Mouse (Mus musculus) gastrocnemius, postnatal 36 days (tissue): Measurements from ENCODE around the gene Lgals2. TPM values are rescaled to one million over a fixed set of nuclear protein-coding genes. Genes with fewer than 3 reads are reported as not detected.
A peak's percentile ranks its signal among the peaks of the same experiment; 100 is the strongest.
"Not testable (repeated sequence)": the region's sequence is repeated elsewhere in the genome, so short reads cannot be mapped to it uniquely, and the experiment has no call there.

ENCODE experiments used
- DNase-seq, 2 experiments: peaks; one replicate each; pipeline ENCODE4 v3.0.0; 2022
- intact Hi-C: fragments of 180-260 bp; cut with DNase I; formaldehyde crosslinking; loops from one replicate; pipeline ENCODE4 v1.15.1; 2025
- total RNA-seq, 2 experiments: library from RNA; stranded (reverse); gene quantifications; 2 replicates each; pipeline ENCODE4 v1.2.3; 2021

Gene Lgals2
- total RNA-seq, 2 experiments from 2014 or later: not detected

- intact Hi-C loops: no loop called here
- DNase-seq: peak; percentile 60 to 61
Observed at GRCm38 (mm10) chr15:78876258-78876696, 20.9 kb upstream of the Lgals2 start.

- DNase-seq: no peak
- intact Hi-C loops: no loop called here
Observed at GRCm38 (mm10) chr15:78875537-78875936, 20.2 kb upstream of the Lgals2 start.

- intact Hi-C loops: no loop called here
- DNase-seq: no peak
Observed at GRCm38 (mm10) chr15:78874989-78875388, 19.7 kb upstream of the Lgals2 start.

GRCm38 (mm10) chr15:78873803-78874435 lies 18.6 kb upstream of the Lgals2 start:
- DNase-seq: no peak
- intact Hi-C loops: no loop called here

GRCm38 (mm10) chr15:78872021-78872608 lies 16.8 kb upstream of the Lgals2 start:
- no peak for DNase-seq
- intact Hi-C loops: no loop called here

GRCm38 (mm10) chr15:78869775-78870174 lies 14.4 kb upstream of the Lgals2 start:
- intact Hi-C loops: loop anchor here (5.0 kb wide), 2 partner anchors 42 to 247 kb away; no protein-coding TSS in a partner anchor
- DNase-seq: peak in 1 of 2 experiments; percentile 23

GRCm38 (mm10) chr15:78868826-78869233 lies 13.5 kb upstream of the Lgals2 start:
- DNase-seq: no peak
- intact Hi-C loops: loop anchor here (5.0 kb wide), 2 partner anchors 42 to 247 kb away; no protein-coding TSS in a partner anchor

- DNase-seq: no peak
- intact Hi-C loops: loop anchor here (5.0 kb wide), 2 partner anchors 41 to 246 kb away; no protein-coding TSS in a partner anchor
Observed at GRCm38 (mm10) chr15:78868398-78868797, 13.1 kb upstream of the Lgals2 start.

GRCm38 (mm10) chr15:78863852-78864253 lies 8.5 kb upstream of the Lgals2 start:
- DNase-seq: no peak
- intact Hi-C loops: no loop called here

GRCm38 (mm10) chr15:78863154-78863553 lies 7.8 kb upstream of the Lgals2 start:
- no peak for DNase-seq
- intact Hi-C loops: no loop called here

GRCm38 (mm10) chr15:78862280-78862679 lies 7.0 kb upstream of the Lgals2 start:
- DNase-seq: no peak
- intact Hi-C loops: no loop called here

GRCm38 (mm10) chr15:78859714-78860113 lies 4.4 kb upstream of the Lgals2 start:
- no peak for DNase-seq
- intact Hi-C loops: no loop called here

GRCm38 (mm10) chr15:78859311-78859710 lies 4.0 kb upstream of the Lgals2 start:
- intact Hi-C loops: no loop called here
- no peak for DNase-seq

GRCm38 (mm10) chr15:78857009-78857408 lies 1.7 kb upstream of the Lgals2 start:
- DNase-seq: peak in 1 of 2 experiments; percentile 76
- intact Hi-C loops: no loop called here

- peak; percentile 90 to 91 for DNase-seq
- intact Hi-C loops: no loop called here
Observed at GRCm38 (mm10) chr15:78851505-78852153, 3.7 kb downstream of the Lgals2 start.

GRCm38 (mm10) chr15:78850944-78851343 lies 4.4 kb downstream of the Lgals2 start:
- intact Hi-C loops: no loop called here
- no peak for DNase-seq

GRCm38 (mm10) chr15:78850059-78850824 lies 5.1 kb downstream of the Lgals2 start:
- DNase-seq: no peak
- intact Hi-C loops: no loop called here

- no peak for DNase-seq
- intact Hi-C loops: loop anchor here (5.0 kb wide), 1 partner anchor 227 kb away; no protein-coding TSS in a partner anchor
Observed at GRCm38 (mm10) chr15:78849485-78849884, 5.8 kb downstream of the Lgals2 start.

- peak; percentile 76 to 78 for DNase-seq
- intact Hi-C loops: loop anchor here (1.0 to 5.0 kb wide), 2 partner anchors 22 to 226 kb away; no protein-coding TSS in a partner anchor
Observed at GRCm38 (mm10) chr15:78848467-78848866, 6.9 kb downstream of the Lgals2 start.

- not testable (repeated sequence) for DNase-seq
- intact Hi-C loops: loop anchor here (5.0 kb wide), 1 partner anchor 225 kb away; no protein-coding TSS in a partner anchor
Observed at GRCm38 (mm10) chr15:78846805-78847204, 8.5 kb downstream of the Lgals2 start.
